In genomic region chr13:59557185-59557985, GRCm38 (mm10) we compare ENCODE assay signal across 8 mouse cellular contexts. TPM values are rescaled to one million over a fixed set of nuclear protein-coding genes. Genes with fewer than 3 reads are reported as not detected.
A peak's percentile ranks its signal among the peaks of the same experiment; 100 is the strongest.
DNase-seq lines count a peak whose midpoint lies in the region; ATAC-seq lines count a peak whose summit lies in the region.

No protein-coding gene starts in this region.

- H3K27ac ChIP-seq in hindbrain, embryonic 16.5 days (ENCODE audit: low read depth, low read length): peak overlapping the region; percentile 84

- H3K4me2 ChIP-seq in hindbrain, embryonic 16.5 days (ENCODE audit: low read length): peak overlapping the region; percentile 80

- H3K4me1 ChIP-seq in hindbrain, embryonic 16.5 days (ENCODE audit: control insufficient read depth, insufficient read depth, low read depth, low read length): peaks cover 14% of the 10 kb centered on the region

- no peaks in the 10 kb centered on the region for H3K36me3 ChIP-seq in hindbrain, embryonic 16.5 days (ENCODE audit: control insufficient read depth, insufficient read depth, low read length)

- under 1% methylated on average over 40 of the region's 73 CpGs for WGBS in hindbrain, embryonic 16.5 days

- no peaks in the 10 kb centered on the region for H3K9me3 ChIP-seq in hindbrain, embryonic 16.5 days (ENCODE audit: control insufficient read depth, low read length)

- H3K4me3 ChIP-seq in hindbrain, embryonic 16.5 days (ENCODE audit: low read length): peak overlapping the region; percentile 82

- ATAC-seq in hindbrain, embryonic 16.5 days: peak; percentile 92

- H3K9ac ChIP-seq in hindbrain, embryonic 16.5 days (ENCODE audit: low read depth, low read length): peak overlapping the region; percentile 89

- H3K27me3 ChIP-seq in hindbrain, embryonic 16.5 days (replicated peaks; ENCODE audit: control insufficient read depth, insufficient read depth, low read length): no peaks in the 10 kb centered on the region

- peak; percentile 85 for DNase-seq in ZHBTc4 (ENCODE audit: low read depth, low spot score)
- peak; percentile 82 to 88 for DNase-seq in cerebellum, postnatal 4 days (ENCODE audit: low spot score in 2 of 2)
- DNase-seq in gastrocnemius, adult 18-20 months (ENCODE audit: low spot score): peak; percentile 84
- peak; percentile 87 to 92 for DNase-seq in left cerebral cortex, adult 18-20 months (ENCODE audit: low spot score in 2 of 2)
- peak; percentile 91 to 94 for DNase-seq in lung, postnatal 4 days
- peak; percentile 82 for DNase-seq in retina, postnatal 7 days (ENCODE audit: low read depth, low spot score)
- peak; percentile 71 for DNase-seq in urinary bladder, adult 18-20 months (ENCODE audit: low spot score in 2 of 2)

RNA-seq across cellular contexts. Expression of gene Agtpbp1, which starts 27.6 kb away (rescaled TPM):
- 10 to 100 TPM; 63.3 to 69.8 TPM for total RNA-seq in gastrocnemius, adult 18-20 months (2021)
- polyA plus RNA-seq in hindbrain, embryonic 16.5 days (2015; fragmentation: Nextera tagmentation; extraction: Ambion mirVana): 69.0 and 73.3 TPM in 2 replicates
- total RNA-seq in left cerebral cortex, adult 18-20 months (2021): 100 to 1,000 TPM; 324 to 356 TPM

RNA-seq across cellular contexts. Expression of gene Naa35, which starts 27.7 kb away (rescaled TPM):
- 10 to 100 TPM; 24.8 to 28.6 TPM for total RNA-seq in gastrocnemius, adult 18-20 months (2021)
- 118 and 127 TPM in 2 replicates for polyA plus RNA-seq in hindbrain, embryonic 16.5 days (2015; fragmentation: Nextera tagmentation; extraction: Ambion mirVana)
- 100 to 1,000 TPM in 1 of 2 experiments, 10 to 100 TPM in 1; 88.5 to 107 TPM for total RNA-seq in left cerebral cortex, adult 18-20 months (2021)

Comparison
In these comparisons a context has a peak if more than half of its experiments do, and no peak if none do; other contexts are left out.
1. Peak in every context shown above with its lines: DNase-seq, ATAC-seq, H3K4me3 ChIP-seq and H3K27ac ChIP-seq.
2. RNA of gene Agtpbp1, which starts 27.6 kb away (total RNA-seq): 324 to 356 TPM in left cerebral cortex, adult 18-20 months; 63.3 to 69.8 TPM in gastrocnemius, adult 18-20 months; every median in the first group is over 4 times any median in the second.